Mouse (Mus musculus): ENCODE measurements around the gene Kcnj10.

DNA sequence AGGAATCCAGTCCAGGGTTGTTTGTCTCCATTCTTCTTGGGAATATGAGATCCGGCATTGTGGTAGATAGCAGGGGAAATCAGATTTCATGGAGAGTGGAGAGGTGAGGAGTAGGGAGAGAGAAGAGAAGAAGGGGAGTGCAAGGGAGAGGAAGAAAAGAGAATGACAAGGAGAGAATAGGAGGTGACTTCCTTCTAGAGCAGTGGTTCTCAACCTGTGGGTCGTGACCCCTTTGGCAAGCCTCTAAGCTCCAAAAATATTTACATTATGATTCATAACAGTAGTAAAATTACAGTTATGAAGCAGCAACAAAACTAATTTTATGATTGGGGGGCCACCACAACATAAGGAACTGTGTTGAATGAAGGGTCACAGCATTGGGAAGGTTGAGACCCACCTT, 8.1 kb upstream of the Kcnj10 start:
- TF ChIP-seq CTCF (IDR thresholded peaks at IDR 0.05; ENCODE audit: borderline replicate concordance, control insufficient read depth, extremely low read depth, insufficient read depth, low read length, poor library complexity) (no peak), POLR2A (IDR thresholded peaks at IDR 0.05; ENCODE audit: control insufficient read depth, extremely low read depth, insufficient read depth, low read length, poor library complexity) (no peak)
